Mouse (Mus musculus): ENCODE measurements around the gene Fmo1.

DNA sequence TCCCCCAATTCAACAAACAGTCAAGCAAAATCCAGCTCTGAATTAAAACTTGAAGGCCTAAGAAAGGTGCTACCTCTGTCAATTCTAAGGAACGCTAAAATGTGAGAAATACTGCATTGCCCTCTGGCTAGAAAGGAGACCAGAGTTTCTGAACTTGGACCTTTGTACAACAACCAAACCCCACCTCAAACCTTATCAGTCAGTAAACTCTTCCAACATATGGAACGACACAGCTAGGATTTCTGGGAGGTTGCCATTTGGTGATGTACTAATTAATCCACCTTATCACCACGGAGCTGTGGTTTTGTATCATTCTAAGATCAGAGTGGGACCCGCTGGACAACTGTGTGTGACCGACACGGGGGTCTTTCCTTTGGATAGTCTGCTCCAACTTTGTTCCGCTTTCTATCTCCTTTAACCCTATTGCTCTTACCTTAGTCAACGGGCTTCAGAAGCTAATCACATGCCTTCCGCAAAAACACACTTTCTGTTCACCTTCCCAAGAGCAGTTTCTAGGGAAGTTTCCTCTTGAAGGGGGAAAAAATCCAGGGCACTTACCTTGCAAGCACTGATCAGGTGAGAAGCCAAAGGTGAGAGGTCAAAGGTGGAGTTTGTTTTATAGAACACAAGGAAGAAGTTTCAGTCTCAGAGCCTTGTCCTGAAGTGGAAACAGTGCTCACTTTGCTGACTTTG is 53.1 kb downstream of the Fmo1 start:
- TF ChIP-seq CTCF (IDR thresholded peaks at IDR 0.05; ENCODE audit: borderline replicate concordance, control insufficient read depth, extremely low read depth, insufficient read depth, low read length, poor library complexity): no peak
- TF ChIP-seq POLR2A (IDR thresholded peaks at IDR 0.05; ENCODE audit: control insufficient read depth, extremely low read depth, insufficient read depth, low read length, poor library complexity): no peak

Measured in thymus, adult 2 months (tissue).